Mouse (Mus musculus) forebrain, postnatal 0 days (tissue): Measurements from ENCODE around the gene Scg3. TPM values are rescaled to one million over a fixed set of nuclear protein-coding genes. Genes with fewer than 3 reads are reported as not detected.

Experiments used
- ATAC-seq: fragments of 200-750 bp; cut with Nextera tagmentation; 2 replicates; pipeline ENCODE4 v1.8.0; 2017; ENCODE audit warnings: mild to moderate bottlenecking, moderate library complexity
- DNase-seq: peaks from one replicate; pipeline ENCODE4 v3.0.0-alpha.2; 2015
- H3K27ac ChIP-seq: fragments of 300-500 bp; sonication (generic); 2 replicates; pipeline ENCODE4 v1.5.1; 2014; ENCODE audit warnings: low read depth, mild to moderate bottlenecking, antibody characterized with exemption, low read length, moderate library complexity, mixed read lengths
- H3K27me3 ChIP-seq: fragments of 300-500 bp; sonication (generic); 2 replicates; pipeline ENCODE4 v1.6.1; 2014; ENCODE audit warnings: mild to moderate bottlenecking, low read length, mixed read lengths; ENCODE audit not compliant: insufficient read depth
- H3K36me3 ChIP-seq: fragments of 300-500 bp; sonication (generic); 2 replicates; pipeline ENCODE4 v1.6.1; 2014; ENCODE audit warnings: mild to moderate bottlenecking, moderate library complexity; ENCODE audit not compliant: insufficient read depth
- H3K4me1 ChIP-seq: fragments of 300-500 bp; sonication (generic); 2 replicates; pipeline ENCODE4 v1.6.1; 2014; ENCODE audit warnings: antibody characterized with exemption; ENCODE audit not compliant: insufficient read depth
- H3K4me2 ChIP-seq: fragments of 300-500 bp; sonication (generic); 2 replicates; pipeline ENCODE4 v1.6.1; 2014; ENCODE audit warnings: low read depth, mild to moderate bottlenecking, moderate library complexity
- H3K4me3 ChIP-seq: fragments of 300-500 bp; sonication (generic); 2 replicates; pipeline ENCODE4 v1.5.1; 2014; ENCODE audit warnings: low read depth, low read length, mixed read lengths
- H3K9ac ChIP-seq: fragments of 300-500 bp; sonication (generic); 2 replicates; pipeline ENCODE4 v1.6.1; 2014; ENCODE audit warnings: mild to moderate bottlenecking
- H3K9me3 ChIP-seq: fragments of 300-500 bp; sonication (generic); 2 replicates; pipeline ENCODE4 v1.6.1; 2016; ENCODE audit warnings: low read length
- CTCF ChIP-seq: sonication (generic); IDR thresholded peaks from 2 replicates; pipeline ENCODE4 v1.5.1; 2016; ENCODE audit warnings: antibody characterized with exemption, control low read depth, low read depth
- whole genome bisulfite sequencing: fragments of 180-500 bp; shearing (Covaris S2); extraction: QIAGEN DNeasy Blood & Tissue Kit; methylation state at CpG from one replicate; pipeline ENCODE4 v1.1.7; 2014; 5-methylcytosine and 5-hydroxymethylcytosine counted together
- polyA plus RNA-seq: library from polyadenylated mRNA; unstranded; fragments of >200 nt; fragmentation: Nextera tagmentation; extraction: Ambion mirVana; gene quantifications from 2 replicates; pipeline ENCODE4 v1.2.1, GENCODE M21; 2015
- total RNA-seq: library from RNA; depleted of rRNA; stranded (reverse); fragments of >200 nt; gene quantifications from 2 replicates; pipeline ENCODE4 v1.2.3, GENCODE M21; 2014; rRNA removed

Gene Scg3
- 145 and 172 TPM in 2 replicates for total RNA-seq
- 116 and 137 TPM in 2 replicates for polyA plus RNA-seq

- peaks cover 12% of the 10 kb centered on the region; the same call in 1 of the 2 replicates for H3K4me1 ChIP-seq
- no peak; the same call in 1 of the 2 replicates for TF ChIP-seq CTCF
- peak within 1 kb of the TSS; percentile 91 for H3K27ac ChIP-seq
- H3K4me2 ChIP-seq: peak within 1 kb of the TSS; percentile 50
- DNase-seq: peak; percentile 97
- peak; percentile 100 for ATAC-seq
- peak within 1 kb of the TSS; percentile 95 for H3K9ac ChIP-seq
- no peaks in the 10 kb centered on the region for H3K9me3 ChIP-seq
- peaks cover 12% of the 10 kb centered on the region for H3K36me3 ChIP-seq
- 3% methylated on average over 42 of the region's 42 CpGs for WGBS
- H3K4me3 ChIP-seq: peak within 1 kb of the TSS; percentile 83
- no peaks in the 10 kb centered on the region for H3K27me3 ChIP-seq
These were observed at the start of gene Scg3 for GRCm38 (mm10) chr9:75683426-75684191. Scg3 (minus strand) TSS chr9:75684056.

GRCm38 (mm10) chr9:75719952-75720687 lies 36.3 kb upstream of the Scg3 start:
- Histone ChIP-seq H3K36me3 (no peaks in the 10 kb centered on the region), H3K27ac (no peak overlapping the region), H3K4me2 (no peak overlapping the region), H3K4me3 (no peak overlapping the region), H3K4me1 (no peaks in the 10 kb centered on the region), H3K9me3 (no peaks in the 10 kb centered on the region), H3K9ac (no peak overlapping the region), H3K27me3 (no peaks in the 10 kb centered on the region)
- WGBS: 41% methylated on average over 11 of the region's 11 CpGs
- DNase-seq (peak; percentile 78), ATAC-seq (peak; percentile 84)
- TF ChIP-seq CTCF: peak; percentile 84

- H3K9ac ChIP-seq: no peak overlapping the region
- no peak overlapping the region for H3K27ac ChIP-seq
- no peak for TF ChIP-seq CTCF
- no peaks in the 10 kb centered on the region for H3K4me1 ChIP-seq
- ATAC-seq: no peak
- no peak overlapping the region for H3K4me3 ChIP-seq
- DNase-seq: peak; percentile 20
- no peak overlapping the region for H3K4me2 ChIP-seq
- H3K9me3 ChIP-seq: no peaks in the 10 kb centered on the region
- no peaks in the 10 kb centered on the region for H3K27me3 ChIP-seq
- H3K36me3 ChIP-seq: no peaks in the 10 kb centered on the region
- 73% methylated on average over 3 of the region's 3 CpGs for WGBS
These were observed 35.6 kb upstream of the Scg3 start for GRCm38 (mm10) chr9:75719481-75719880.

GRCm38 (mm10) chr9:75684772-75685171 lies 916 bp upstream of the Scg3 start:
- Histone ChIP-seq H3K4me3 (peak overlapping the region; percentile 83), H3K9ac (peak overlapping the region; percentile 95), H3K4me1 (peaks cover 12% of the 10 kb centered on the region; the same call in 1 of the 2 replicates), H3K4me2 (peak overlapping the region; percentile 50), H3K36me3 (0 out of 2 replicates have a peak, but pooled peaks cover 5% of the 10 kb centered on the region), H3K9me3 (no peaks in the 10 kb centered on the region), H3K27ac (peak overlapping the region; percentile 91), H3K27me3 (no peaks in the 10 kb centered on the region)
- DNase-seq: peak; percentile 41
- ATAC-seq: no peak; the same call in 1 of the 2 replicates
- WGBS: 17% methylated on average over 3 of the region's 3 CpGs
- no peak for TF ChIP-seq CTCF

GRCm38 (mm10) chr9:75684292-75684691 lies 436 bp upstream of the Scg3 start:
- WGBS: 30% methylated on average over 4 of the region's 4 CpGs
- Histone ChIP-seq H3K36me3 (peaks cover 8% of the 10 kb centered on the region; the same call in 1 of the 2 replicates), H3K4me3 (peak overlapping the region; percentile 83), H3K4me2 (peak overlapping the region; percentile 50), H3K4me1 (peaks cover 12% of the 10 kb centered on the region; the same call in 1 of the 2 replicates), H3K27me3 (no peaks in the 10 kb centered on the region), H3K9ac (peak overlapping the region; percentile 95), H3K9me3 (no peaks in the 10 kb centered on the region), H3K27ac (peak overlapping the region; percentile 91)
- no peak for TF ChIP-seq CTCF
- ATAC-seq (peak; percentile 5; the same call in 1 of the 2 replicates), DNase-seq (no peak)

GRCm38 (mm10) chr9:75680606-75681005 lies 3.2 kb downstream of the Scg3 start:
- TF ChIP-seq CTCF: no peak
- Histone ChIP-seq H3K4me2 (no peak overlapping the region), H3K27me3 (no peaks in the 10 kb centered on the region), H3K4me1 (peaks cover 12% of the 10 kb centered on the region; the same call in 1 of the 2 replicates), H3K27ac (no peak overlapping the region), H3K4me3 (no peak overlapping the region), H3K36me3 (peaks cover 38% of the 10 kb centered on the region), H3K9me3 (no peaks in the 10 kb centered on the region), H3K9ac (no peak overlapping the region)
- no peak for ATAC-seq
- 79% methylated on average over 5 of the region's 5 CpGs for WGBS
- no peak for DNase-seq
